Mouse (Mus musculus) kidney, adult 8-10 months (tissue): ENCODE data around the gene Otud4.
"Not testable (repeated sequence)": the region's sequence is repeated elsewhere in the genome, so short reads cannot be mapped to it uniquely, and the experiment has no call there.

ENCODE experiments used
- DNase-seq, 2 experiments: peaks; one replicate each; pipeline ENCODE4 v3.0.0; 2022

Gene Otud4

GRCm38 (mm10) chr8:79639586-79640451, at the start of gene Otud4:
Gene Otud4, plus strand, starts transcription at chr8:79639618.
- DNase-seq: peak; percentile 49 to 53

DNA sequence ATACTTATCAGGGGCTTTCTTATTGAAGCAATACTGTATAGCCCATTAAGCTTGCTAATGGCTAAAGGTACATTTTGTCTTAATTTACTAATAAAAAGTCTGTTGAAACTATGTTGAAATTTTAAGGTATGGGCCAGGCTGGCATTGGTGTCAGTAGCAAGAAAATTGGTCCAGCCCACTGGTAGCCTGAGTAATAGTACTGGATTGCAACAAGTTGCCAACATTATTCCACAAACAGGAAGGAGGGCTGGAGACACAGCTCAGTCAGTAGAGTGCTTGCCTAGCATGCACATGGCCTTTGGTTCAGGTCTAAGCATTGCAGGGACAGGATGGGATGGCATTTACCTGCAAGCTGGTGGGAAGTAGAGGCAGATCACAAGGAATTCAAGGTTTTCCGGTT, 38.5 kb upstream of the Otud4 start:
- DNase-seq: no peak

DNA sequence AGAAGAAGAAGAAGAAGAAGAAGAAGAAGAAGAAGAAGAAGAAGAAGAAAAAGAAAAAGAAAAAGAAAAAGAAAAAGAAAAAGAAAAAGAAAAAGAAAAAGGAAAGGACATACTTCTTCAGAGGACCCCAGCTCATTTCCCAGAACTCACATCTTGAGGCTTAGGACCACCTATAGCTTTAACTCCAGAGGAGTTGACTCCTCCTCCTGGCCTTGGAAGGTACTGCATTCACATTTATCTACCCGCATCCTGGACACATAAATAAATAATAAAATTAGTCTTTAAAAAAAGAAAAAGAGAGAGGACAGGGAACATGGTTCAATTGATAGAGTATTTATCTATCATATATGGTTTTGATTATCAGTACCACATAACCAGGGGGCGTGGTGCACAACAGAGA, 36.2 kb upstream of the Otud4 start:
- not testable (repeated sequence) for DNase-seq

DNA sequence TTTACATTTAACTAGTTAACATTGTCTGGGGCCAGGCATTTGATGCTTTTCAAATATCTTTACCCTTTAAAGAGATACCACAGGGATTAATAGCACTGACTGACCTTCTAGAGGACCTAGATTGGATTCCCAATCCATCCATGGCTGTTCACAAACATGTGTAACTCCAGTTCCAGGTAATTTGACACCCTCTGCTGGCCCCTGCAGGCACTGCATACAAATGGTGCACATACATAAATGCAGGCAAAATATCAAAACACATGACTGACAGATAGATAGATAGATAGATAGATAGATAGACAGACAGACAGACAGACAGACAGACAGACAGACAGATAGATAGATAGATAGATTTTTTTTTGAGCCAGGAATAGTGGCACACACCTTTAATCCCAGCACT, 33.2 kb upstream of the Otud4 start:
- DNase-seq: no peak

DNA sequence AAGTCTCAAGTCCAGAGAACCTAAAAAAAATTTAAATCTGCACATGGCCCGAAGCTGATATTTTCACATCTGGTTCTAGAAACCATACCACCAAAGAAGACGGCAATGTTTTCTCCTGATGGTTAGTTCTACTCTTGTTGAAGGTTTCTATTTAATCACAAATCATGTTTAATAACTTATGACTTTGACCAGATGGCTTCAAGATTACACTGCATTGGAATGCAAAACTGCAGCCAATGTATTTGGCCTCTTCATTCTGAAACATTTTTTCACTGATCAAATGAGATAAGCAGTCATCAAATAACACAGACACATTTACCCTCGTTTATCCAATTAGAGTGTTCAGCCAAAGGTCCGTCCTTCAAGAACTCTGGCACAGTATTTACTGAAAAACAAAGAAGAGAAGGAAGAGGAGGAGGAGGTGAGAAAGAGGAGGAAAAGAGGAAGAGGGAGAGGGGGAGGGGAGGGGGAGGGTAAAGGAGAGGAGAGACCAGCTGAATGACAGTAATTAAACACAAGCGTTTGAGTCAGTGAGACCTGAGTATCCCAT, 32.6 kb upstream of the Otud4 start:
- DNase-seq: peak in 1 of 2 experiments; percentile 23

DNA sequence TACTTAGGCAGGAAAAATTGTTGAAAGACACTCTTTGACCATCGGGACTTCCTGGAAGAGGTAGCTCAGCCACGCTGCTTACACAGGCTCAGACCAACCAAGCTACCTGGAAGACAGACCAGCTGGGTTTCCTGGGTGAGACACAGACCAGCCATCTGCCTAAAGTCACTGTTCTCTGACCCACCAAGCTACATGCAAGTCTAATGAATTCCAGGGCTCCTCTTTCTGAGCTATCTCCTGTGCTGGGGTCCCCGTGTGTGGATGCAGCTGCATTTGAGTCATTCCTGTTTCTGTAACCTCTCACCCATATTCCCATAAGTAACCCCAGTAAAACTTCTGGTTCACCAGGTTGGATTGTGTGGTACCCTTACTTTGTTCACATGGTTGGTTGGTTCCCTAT, 30.7 kb upstream of the Otud4 start:
- DNase-seq: no peak

- DNase-seq: no peak
Observed at GRCm38 (mm10) chr8:79610268-79610667, 29.1 kb upstream of the Otud4 start.

DNA sequence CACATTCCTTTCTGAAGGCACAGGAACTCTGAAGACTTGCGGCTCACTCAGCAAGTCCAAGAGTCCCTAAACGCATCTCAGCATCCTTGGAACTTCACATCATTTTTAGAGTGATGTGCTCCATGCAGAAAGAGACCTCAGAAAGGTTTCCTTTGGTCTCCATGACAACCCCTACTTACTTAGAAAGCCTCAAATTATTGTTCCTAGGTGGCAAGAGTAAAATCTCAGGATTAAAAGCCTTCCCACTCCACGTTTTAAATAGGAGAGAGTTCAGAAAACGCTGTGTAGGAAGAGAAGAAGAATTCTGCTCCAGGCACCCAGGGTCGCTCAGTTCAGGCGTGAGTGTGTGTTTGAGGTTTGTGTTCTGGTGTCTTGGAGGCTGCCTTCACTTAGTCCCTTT, 27.1 kb upstream of the Otud4 start:
- DNase-seq: no peak

- DNase-seq: no peak
Observed at GRCm38 (mm10) chr8:79612965-79613364, 26.5 kb upstream of the Otud4 start.

DNA sequence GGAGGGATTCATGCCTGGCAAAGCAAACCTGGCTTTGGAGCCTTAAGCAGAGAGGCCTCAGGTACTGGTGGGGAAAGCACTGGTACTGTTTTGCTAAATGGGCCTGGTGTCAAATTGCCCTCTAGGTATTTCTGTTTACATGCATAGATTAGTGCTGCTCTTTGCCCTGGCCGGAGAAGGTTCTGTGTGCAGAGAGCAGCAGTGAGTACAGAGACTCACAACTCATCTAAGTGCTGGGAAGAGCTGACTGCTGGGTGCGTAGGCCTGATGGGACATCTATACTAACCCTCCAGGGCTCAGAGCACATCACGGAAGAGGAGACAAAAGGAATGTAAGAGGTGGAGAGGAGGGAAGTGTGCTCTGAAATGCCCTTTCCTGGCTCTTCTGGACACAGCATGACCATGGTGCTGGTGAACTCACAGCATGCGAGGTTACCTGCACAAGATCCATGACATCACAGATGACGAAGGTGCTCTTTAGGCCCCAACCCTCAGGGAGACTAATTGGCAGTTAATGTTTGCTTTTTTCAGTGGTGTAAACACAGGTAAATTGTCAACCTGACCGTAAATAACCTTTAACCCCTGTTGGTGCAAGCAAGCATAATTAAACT, 23.6 kb upstream of the Otud4 start:
- DNase-seq: peak; percentile 15 to 40

DNA sequence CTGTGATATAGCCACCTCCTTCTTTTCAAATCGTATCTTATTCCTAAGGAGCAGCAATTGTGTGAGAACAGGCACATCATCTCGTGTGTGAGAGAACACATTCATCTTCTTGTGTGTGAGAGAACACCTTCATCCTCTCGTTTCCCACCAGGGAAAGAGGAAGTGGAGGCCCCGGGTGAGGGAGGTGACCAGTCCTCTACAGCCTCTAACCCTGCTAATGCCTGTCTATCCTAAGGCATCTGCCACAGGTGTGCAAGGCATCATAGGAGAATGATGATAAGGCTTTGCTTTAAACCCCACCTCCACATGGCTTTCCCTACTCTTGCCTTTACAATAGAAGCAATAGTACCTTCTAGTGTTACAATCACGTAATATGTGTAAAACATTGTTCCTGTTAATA, 20.5 kb upstream of the Otud4 start:
- no peak for DNase-seq

DNA sequence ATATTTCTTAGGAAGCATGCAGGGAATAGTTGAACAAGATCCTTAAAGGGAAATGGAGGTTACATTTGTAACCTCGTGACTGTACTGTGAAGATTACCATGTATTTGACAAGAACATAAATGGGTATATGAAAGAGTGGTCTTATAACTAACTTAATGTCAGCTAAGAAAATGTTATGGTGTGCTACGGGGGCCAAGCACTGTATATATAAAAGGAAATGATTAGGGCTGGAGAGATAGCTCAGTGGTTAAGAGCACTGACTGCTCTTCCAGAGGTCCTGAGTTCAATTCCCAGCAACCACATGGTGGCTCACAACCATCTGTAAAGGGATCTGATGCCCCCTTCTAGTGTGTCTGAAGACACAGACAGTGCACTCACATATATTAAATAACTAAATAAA, 20.1 kb upstream of the Otud4 start:
- DNase-seq: no peak

DNA sequence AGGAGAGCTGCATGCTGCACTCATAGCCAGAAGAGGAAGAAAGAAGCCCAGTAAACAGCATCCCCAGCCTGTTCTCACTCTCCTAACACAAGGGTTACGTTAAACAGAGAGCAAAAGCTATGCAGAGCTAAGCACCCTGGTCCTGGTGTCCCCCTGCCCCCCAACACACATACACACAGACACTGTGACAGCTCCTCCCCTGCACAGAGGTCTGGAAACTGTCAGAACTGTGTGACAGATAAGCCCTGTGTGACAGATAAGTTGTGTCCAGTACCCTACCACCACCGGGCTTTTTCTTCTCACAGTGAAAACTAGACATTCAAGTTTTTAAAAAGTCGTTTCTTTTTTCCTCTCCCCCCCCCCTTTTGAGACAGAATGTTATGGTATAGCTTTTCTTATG, 19.4 kb upstream of the Otud4 start:
- DNase-seq: no peak

DNA sequence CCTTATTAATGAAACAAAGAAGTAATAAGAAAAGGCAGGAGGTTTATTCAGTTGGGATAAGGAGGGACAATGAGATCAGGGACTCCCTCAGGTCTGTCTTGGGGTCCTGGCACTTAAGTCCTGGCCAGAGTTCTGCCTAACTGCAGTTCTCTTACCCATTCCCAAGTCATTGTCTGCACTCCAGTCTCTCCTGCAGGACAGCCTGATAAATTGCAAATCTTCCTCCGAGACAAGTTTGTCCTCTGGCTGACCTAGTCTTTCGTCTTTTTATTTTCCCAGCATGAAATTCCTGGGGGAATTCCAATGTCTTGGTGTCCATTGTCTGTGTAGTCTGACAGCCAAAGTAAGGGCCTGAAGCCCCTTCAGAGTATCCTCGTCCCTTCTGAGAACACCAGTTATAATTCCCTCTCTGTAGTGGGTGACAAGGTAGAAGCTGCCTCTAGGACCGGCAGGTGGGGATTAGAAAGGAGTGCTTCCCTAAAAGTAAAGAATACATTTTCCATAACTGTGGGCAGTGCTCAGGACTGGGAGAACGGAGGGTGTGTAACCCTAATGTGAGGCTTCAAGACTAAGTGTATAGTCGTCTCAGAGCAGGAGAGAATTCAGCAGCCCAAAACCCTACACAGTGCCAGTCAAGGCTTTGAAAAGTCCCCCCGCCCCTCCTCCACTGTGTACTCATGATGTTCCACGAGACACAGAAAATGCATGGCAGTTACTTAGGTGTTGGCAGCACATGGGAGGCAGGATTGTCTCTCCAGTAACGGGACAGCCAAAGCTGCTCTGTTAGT, 18.7 kb upstream of the Otud4 start:
- no peak for DNase-seq

DNA sequence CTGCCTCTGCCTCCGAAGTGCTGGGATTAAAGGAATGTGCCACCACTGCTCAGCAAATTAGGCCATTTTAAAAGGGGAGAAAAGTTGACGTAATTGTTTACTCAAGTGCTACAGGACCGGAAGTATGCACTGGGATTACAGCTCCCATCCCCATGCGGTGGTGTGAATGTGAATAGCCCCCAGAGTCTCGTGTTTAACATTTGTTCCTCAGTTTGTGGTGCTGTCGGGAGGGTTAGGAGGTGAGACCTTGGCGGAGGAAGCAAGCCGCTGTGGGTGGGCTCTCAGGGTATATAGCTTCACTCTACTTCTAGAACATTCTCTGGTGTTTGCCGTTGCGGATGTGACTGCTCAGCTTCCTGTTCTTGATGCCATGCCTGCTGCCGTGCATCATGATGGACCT, 17.1 kb upstream of the Otud4 start:
- no peak for DNase-seq

GRCm38 (mm10) chr8:79623351-79623750, 16.1 kb upstream of the Otud4 start:
- no peak for DNase-seq

DNA sequence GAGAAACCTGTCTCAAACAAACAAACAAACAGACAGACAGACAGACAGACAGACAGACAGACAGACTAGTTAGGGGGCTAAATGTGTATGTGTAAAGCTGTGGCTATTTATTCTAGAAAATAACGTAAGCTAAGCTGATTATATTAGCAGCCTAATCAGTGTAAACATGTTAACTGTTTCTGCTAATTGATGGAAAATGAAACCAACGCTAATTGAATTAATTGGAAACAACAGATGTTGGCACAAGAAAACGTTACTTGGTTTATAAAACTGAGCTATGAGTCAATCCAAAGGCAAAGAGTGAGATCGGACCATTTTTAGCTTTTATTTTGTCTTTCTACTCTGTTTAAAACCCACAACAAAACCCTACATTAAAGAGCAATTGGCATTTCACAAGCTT, 15.0 kb upstream of the Otud4 start:
- DNase-seq: no peak

GRCm38 (mm10) chr8:79626213-79626612, 13.2 kb upstream of the Otud4 start:
- DNase-seq: no peak

- DNase-seq: no peak
Observed at GRCm38 (mm10) chr8:79635491-79635890, 3.9 kb upstream of the Otud4 start.

DNA sequence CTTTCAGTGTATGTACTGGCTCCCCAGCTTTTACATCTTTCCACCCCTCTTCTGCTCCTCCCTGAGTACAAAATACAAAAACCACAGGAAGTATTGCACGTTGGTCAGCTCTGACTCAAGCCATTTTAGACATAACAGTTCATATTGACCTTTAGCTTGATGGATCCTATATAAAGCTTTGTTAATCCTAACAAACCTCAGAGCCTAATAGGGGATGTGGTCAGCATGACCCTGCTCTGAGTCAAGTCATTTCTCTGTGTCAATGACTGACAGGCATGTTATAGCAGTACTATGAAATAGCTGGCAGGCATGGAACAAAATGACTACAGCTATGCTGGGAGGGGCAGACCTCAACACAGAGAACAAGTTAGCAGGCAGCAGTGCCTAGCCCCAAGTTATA, 3.3 kb upstream of the Otud4 start:
- no peak for DNase-seq

DNA sequence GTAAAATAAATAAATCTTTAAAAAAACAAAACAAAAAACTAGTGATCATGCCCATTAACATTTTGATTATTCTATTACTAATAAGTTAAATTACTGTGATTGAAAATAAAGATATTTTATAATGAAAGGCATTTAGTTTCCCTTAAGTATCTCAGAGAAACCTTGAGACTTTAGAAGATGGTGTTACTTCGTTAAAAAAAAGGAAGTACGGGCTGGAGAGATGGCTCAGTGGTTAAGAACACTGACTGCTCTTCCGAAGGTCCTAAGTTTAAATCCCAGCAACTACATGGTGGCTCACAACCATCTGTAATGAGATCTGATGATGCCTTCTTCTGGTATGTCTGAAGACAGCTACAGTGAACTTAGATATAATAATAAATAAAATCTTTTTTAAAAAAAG, 2.2 kb upstream of the Otud4 start:
- DNase-seq: no peak

DNA sequence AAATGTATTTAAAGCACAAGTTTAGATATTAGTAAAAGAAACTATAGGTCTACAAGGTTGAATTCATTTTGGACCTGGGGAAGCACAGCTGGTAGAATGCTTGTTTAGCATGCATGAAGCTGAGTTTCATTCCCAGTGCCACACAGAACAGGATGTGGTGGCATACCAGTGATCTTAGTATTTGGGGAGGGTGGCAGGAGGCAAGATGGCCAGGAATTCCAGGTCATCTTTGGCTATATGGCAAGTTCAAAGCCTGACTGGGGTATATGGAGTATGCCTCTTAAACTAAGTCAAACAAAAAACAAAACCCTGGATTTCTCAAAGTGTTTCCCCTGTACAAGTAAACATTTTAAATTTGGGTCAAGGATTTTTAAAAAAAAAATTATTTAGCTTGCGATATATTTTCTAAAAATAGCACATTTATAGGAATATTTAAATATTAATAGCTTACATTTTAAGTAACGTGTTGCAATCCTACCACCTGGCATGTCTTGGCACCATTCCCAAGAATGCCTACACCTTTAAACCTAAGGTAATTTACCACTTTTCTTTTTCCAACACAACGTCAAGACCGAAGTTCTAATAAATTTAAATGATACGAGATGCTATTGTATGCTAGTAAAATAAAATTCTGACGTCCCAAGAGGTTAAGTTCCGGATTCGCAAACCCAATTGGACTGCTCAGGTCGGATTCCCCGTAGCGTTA, 1.3 kb upstream of the Otud4 start:
- DNase-seq: peak; percentile 19 to 35
